Mouse (Mus musculus): ENCODE measurements at regions not wholly inside any gene's neighbourhood (a gene's known extent, or its start where the extent isn't known, plus 50 kb on each side); places are given as distances from the start of the nearest gene placed in this dataset.
A peak's percentile ranks its signal among the peaks of the same experiment; 100 is the strongest.

GRCm38 (mm10) chr3:117520461-117520860 is 54.2 kb upstream of the Plppr5 start:
- DNase-seq (ENCODE audit: extremely low spot score, low spot score), result no peak

GRCm38 (mm10) chr3:117508090-117508489 is 66.5 kb upstream of the Plppr5 start:
- no peak for DNase-seq (ENCODE audit: extremely low spot score, low spot score)

DNA sequence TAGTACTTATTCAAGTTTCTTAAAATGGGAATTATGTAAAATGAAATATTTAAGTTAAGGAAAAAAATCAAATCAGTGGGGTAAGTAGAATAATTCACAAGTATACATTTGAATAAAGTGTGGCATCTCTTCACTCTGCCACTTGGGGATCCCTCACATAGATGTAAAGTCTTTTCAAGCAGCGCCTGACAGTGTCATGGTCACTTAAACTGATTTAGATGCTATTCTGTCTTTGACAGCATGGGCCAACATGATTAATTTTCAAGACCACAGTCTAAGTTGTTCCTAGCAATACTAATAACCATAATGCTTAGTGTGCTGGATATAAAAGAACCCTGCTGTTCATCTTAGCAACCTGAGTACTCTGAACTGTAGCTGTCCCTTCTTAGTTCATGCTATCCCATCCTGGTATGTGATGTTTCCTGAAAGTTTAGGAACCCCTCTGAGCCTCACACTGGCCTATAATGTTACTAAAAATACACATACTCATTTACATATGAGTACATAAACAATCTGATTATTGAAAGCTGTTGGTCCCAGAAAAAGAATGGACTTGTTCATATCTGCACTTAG is 68.4 kb upstream of the Plppr5 start:
- no peak for DNase-seq (ENCODE audit: extremely low spot score, low spot score)

DNA sequence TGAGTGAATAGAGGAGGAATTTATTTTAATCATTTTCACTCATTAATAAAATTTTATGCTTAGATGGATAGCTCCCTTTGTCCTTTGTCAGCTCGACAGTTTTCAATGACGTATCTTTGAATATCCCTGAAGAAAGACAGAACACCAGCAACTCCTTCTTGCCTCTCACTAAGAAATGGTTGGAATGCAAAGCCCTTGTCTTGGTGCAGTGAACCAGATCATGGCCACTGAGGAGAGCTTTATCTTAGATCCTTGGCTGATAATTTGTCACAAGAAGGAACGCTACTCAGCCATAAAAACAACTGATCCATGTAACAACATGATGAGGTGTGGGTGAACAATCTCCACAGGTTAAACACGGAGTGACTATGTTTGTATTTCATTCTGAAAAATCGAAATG is 73.5 kb upstream of the Plppr5 start:
- DNase-seq (ENCODE audit: extremely low spot score, low spot score), result no peak

DNA sequence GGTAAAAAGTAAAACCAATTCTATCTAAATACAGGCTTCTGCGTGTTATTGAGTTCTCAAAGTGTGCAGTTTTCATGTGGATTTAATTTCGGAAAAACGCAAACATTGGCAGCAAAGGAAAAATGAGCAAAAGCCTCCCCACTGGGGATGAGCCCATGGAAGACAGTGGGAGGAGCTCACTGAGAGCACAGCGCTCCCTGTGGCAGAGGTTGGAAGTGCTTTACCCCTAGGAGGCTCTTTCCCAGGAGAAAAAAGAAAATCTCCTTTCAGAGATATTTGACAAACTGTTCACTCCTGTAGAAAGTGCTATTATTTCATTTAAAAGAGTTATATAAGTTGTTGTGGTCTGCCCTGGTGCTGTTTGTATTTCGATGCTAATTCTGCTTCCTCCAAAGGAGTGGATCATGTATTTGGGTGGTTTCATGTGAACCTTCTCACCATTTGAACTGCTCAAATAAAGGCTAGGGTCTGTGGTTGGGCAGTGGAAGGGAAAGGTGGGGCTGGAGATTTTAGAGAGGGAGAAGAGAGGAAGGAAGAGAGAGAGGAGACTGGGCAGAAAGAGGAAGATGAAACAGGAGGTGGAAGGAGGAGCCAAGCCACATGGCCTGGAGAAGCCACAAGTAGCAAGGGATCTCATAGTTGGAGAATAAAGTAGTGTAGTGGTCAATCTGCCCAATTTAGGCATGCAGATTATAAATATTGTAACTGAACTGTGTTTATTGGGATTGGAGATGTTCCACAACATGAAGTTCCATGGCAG is 76.3 kb upstream of the Plppr5 start:
- no peak for DNase-seq (ENCODE audit: extremely low spot score, low spot score)

GRCm38 (mm10) chr3:117494118-117494517 is 80.5 kb upstream of the Plppr5 start:
- peak; percentile 24 for DNase-seq (ENCODE audit: extremely low spot score, low spot score)

GRCm38 (mm10) chr3:117487281-117488027 is 87.2 kb upstream of the Plppr5 start:
- no peak for DNase-seq (ENCODE audit: extremely low spot score, low spot score)

GRCm38 (mm10) chr3:117486351-117486750 is 88.3 kb upstream of the Plppr5 start:
- DNase-seq (ENCODE audit: extremely low spot score, low spot score), result no peak

DNA sequence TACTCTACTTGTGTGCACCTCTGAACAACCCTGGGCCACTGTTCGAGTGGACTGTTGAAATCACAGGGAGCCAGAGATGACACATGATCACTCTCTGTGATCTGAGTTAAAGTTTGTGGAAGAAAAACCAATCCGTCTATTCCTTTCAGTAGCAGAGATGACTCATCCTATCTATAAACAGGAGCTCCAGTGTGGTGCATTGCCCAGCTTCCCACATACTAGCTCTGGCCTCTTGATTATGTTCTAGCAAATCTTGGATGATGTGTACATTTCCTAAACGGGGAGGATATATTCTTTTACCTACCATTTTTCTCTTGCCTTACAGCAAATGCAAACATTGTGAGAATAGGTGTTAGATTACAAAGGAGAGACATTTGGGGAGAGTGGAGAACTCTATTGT is 94.5 kb upstream of the Plppr5 start:
- no peak for DNase-seq (ENCODE audit: extremely low spot score, low spot score)

DNA sequence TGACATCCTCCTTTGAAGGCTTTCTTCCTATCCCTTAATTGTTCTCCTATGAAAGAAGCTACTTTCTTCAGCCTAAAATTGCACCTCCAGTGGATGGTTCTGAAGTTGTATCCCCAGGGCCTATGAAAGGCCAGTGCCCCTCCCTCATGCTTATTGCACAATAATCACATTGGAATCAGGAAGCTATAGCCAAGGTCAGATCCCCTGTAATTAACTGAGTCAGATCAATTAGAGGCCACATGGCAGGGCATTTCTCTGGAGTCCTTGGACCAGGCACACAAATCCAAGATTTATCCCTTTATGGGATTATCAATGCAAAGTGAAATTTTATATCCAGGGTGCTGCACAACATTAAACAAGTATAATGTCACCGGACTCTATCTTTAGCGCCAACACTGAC is 98.8 kb upstream of the Plppr4 start:
- DNase-seq (ENCODE audit: extremely low spot score, low spot score), result no peak

GRCm38 (mm10) chr3:117450559-117450958 is 89.9 kb upstream of the Plppr4 start:
- DNase-seq (ENCODE audit: extremely low spot score, low spot score), result no peak

DNA sequence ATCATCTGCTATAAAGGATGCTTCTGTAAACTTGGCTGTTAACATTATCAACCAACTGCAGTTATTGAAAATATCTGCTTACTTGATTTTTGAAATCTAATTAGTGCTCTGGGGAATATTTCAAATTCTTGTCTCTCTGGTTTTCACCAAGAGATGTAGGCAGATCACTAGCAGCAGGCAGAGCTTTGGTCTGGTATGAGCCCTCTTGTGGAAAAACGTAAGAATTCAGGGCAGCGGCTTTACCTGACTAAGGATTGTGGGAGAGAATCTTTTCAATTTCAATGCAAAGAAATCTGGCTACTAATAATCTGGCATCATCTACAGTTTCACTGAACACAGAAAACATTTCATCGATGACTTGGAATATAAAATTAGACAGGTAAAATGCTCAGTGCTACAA is 81.2 kb upstream of the Plppr4 start:
- DNase-seq (ENCODE audit: extremely low spot score, low spot score), result no peak

GRCm38 (mm10) chr3:117440294-117440693 is 79.6 kb upstream of the Plppr4 start:
- DNase-seq (ENCODE audit: extremely low spot score, low spot score), result no peak

DNA sequence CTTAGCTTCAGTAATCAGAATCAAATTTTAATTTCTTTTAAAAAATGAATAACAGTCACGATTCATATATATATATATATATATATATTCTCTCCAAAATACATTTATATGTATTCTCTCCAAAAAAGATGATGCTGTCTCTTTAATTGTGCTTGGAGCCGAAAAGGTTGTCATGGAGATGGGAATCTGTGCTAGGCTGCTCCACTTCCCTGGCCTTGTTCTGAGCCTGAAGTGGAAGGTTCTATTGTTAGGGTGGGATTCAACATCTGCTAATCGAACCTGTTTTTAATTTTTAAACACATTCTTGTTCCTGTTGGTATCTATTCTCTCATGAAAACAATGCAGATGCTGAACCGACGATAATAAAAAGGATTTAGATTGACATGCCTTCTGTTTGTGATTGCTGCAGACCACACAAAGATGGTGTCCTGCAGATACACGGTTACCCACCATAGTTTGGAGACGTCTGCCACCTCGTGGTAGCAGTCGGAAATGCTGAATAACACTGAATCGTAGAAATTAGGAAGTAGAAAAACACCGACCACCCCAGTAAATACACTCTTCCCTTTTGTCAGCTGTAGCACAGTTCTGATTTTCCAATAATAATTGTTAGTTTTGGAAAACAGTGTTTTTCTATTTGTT is 77.9 kb upstream of the Plppr4 start:
- DNase-seq (ENCODE audit: extremely low spot score, low spot score), result peak; percentile 82

- no peak for DNase-seq (ENCODE audit: extremely low spot score, low spot score)
These were observed 63.9 kb upstream of the Plppr4 start for GRCm38 (mm10) chr3:117424526-117424925.

DNA sequence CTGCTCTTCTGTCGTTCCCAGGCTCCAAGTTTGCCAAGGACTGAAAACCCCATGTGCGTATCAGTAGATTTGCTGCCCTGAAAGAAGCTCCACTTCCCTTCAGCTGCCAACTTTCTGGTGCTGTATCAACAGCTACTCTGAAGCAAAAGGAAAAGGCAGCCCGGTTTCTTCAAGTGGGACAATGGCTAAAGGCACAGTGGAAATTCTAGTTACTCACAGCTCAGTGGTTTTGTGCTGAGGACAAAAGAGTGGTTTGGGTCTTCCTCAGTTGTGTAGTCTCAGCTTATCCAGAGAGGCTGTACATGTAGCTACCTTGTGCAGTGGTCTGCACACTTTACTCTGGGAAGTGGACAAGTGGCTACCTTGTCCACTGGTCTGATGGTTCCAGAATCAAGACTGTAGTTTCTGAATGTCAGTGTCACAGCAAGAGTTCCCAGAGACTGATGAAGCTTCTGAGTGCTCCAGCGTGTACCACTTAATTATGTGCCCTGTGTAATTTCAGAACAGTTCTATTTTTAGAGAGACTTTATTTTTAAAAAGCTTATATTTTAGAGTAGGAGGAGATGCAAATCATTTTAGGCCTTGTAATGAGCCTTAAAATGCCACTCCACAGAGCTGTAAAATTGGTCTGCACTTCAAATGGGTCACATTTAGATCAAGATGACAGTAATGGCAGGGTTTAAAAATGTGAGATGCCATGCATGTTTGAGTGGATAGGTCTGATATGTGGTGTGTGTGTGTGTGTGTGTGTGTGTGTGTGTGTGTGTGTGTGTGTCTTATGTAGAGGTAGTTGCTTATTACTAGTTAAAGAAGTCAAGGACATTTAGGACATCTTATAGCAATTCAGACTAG is 52.4 kb upstream of the Plppr4 start:
- DNase-seq (ENCODE audit: extremely low spot score, low spot score), result no peak

Measured in neural tube, embryonic 10.5 days (tissue).